Mouse (Mus musculus) liver, adult (tissue): ENCODE results near the gene Gm4869.

Experiments
- GATA4 ChIP-seq: IDR thresholded peaks from 2 replicates; pipeline ENCODE4 v1.6.1; 2014; ENCODE audit warnings: mild to moderate bottlenecking, low read length; ENCODE audit not compliant: insufficient replicate concordance

The Gm4869 gene

GRCm38 (mm10) chr5:140444012-140444411, 1.4 kb upstream of the Gm4869 start:
- peak; percentile 31; the same call in 1 of the 2 replicates for TF ChIP-seq GATA4

- no peak for TF ChIP-seq GATA4
Measured at GRCm38 (mm10) chr5:140446054-140446453, 609 bp downstream of the Gm4869 start.

- TF ChIP-seq GATA4, result no peak
Measured at GRCm38 (mm10) chr5:140454488-140454887, 9.0 kb downstream of the Gm4869 start.

- no peak for TF ChIP-seq GATA4
Measured at GRCm38 (mm10) chr5:140455466-140455865, 10.0 kb downstream of the Gm4869 start.

GRCm38 (mm10) chr5:140461476-140461875, 16.0 kb downstream of the Gm4869 start:
- TF ChIP-seq GATA4, result no peak

GRCm38 (mm10) chr5:140464943-140465342, 19.5 kb downstream of the Gm4869 start:
- TF ChIP-seq GATA4, result no peak

GRCm38 (mm10) chr5:140472336-140472735, 26.9 kb downstream of the Gm4869 start:
- TF ChIP-seq GATA4, result no peak

GRCm38 (mm10) chr5:140481458-140481857, 36.0 kb downstream of the Gm4869 start:
- TF ChIP-seq GATA4, result no peak

GRCm38 (mm10) chr5:140491142-140491541, 45.7 kb downstream of the Gm4869 start:
- TF ChIP-seq GATA4, result no peak

GRCm38 (mm10) chr5:140492684-140493233, 47.3 kb downstream of the Gm4869 start:
- no peak for TF ChIP-seq GATA4

- no peak for TF ChIP-seq GATA4
Measured at GRCm38 (mm10) chr5:140498176-140498575, 52.7 kb downstream of the Gm4869 start.

GRCm38 (mm10) chr5:140500736-140501135, 55.3 kb downstream of the Gm4869 start:
- no peak for TF ChIP-seq GATA4

- TF ChIP-seq GATA4, result no peak
Measured at GRCm38 (mm10) chr5:140501982-140502836, 56.8 kb downstream of the Gm4869 start.

GRCm38 (mm10) chr5:140505208-140505780, 59.8 kb downstream of the Gm4869 start, which contains the start of gene Chst12:
Gene Chst12, plus strand, starts transcription at chr5:140505550.
- TF ChIP-seq GATA4, result peak; percentile 65; the same call in 1 of the 2 replicates

- TF ChIP-seq GATA4, result no peak
Measured at GRCm38 (mm10) chr5:140506096-140506794, 60.8 kb downstream of the Gm4869 start.
